Mouse (Mus musculus) urinary bladder, adult 2 months (tissue): ENCODE data around the gene Abcc5. TPM values are rescaled to one million over a fixed set of nuclear protein-coding genes. Genes with fewer than 3 reads are reported as not detected.
A peak's percentile ranks its signal among the peaks of the same experiment; 100 is the strongest.

Experiments used
- DNase-seq: peaks from one replicate; pipeline ENCODE4 v3.0.0; 2022; ENCODE audit warnings: low spot score
- polyA plus RNA-seq: library from polyadenylated mRNA; depleted of rRNA; stranded (reverse); fragments of >200 nt; gene quantifications from 2 replicates; pipeline ENCODE4 v1.2.3, GENCODE M21; 2012; rRNA removed

The Abcc5 gene
- polyA plus RNA-seq, 1 experiment: 170 TPM

GRCm38 (mm10) chr16:20359643-20360295 lies 66.4 kb downstream of the Abcc5 start:
- no peak for DNase-seq

GRCm38 (mm10) chr16:20357837-20358236 lies 68.4 kb downstream of the Abcc5 start:
- DNase-seq: no peak

- no peak for DNase-seq
These were observed 71.4 kb downstream of the Abcc5 start for GRCm38 (mm10) chr16:20354762-20355161.

GRCm38 (mm10) chr16:20354011-20354410 lies 72.2 kb downstream of the Abcc5 start:
- no peak for DNase-seq

GRCm38 (mm10) chr16:20345464-20345863 lies 80.7 kb downstream of the Abcc5 start:
- no peak for DNase-seq

- no peak for DNase-seq
These were observed 87.6 kb downstream of the Abcc5 start for GRCm38 (mm10) chr16:20338616-20339015.

GRCm38 (mm10) chr16:20334918-20335317 lies 91.3 kb downstream of the Abcc5 start:
- no peak for DNase-seq

GRCm38 (mm10) chr16:20328306-20328705 lies 97.9 kb downstream of the Abcc5 start:
- DNase-seq: no peak

- DNase-seq: no peak
These were observed 100.9 kb downstream of the Abcc5 start, which contains the start of gene Cyp2ab1 for GRCm38 (mm10) chr16:20325286-20325685. Gene Cyp2ab1 (minus strand): TSS chr16:20325404.

- DNase-seq: no peak
These were observed 102.3 kb downstream of the Abcc5 start for GRCm38 (mm10) chr16:20323907-20324306.

GRCm38 (mm10) chr16:20322274-20322673 lies 103.9 kb downstream of the Abcc5 start:
- DNase-seq: no peak

GRCm38 (mm10) chr16:20316770-20317169 lies 109.4 kb downstream of the Abcc5 start:
- DNase-seq: no peak

GRCm38 (mm10) chr16:20315266-20315665 lies 110.9 kb downstream of the Abcc5 start:
- DNase-seq: no peak

GRCm38 (mm10) chr16:20312272-20312671 lies 113.9 kb downstream of the Abcc5 start:
- no peak for DNase-seq

GRCm38 (mm10) chr16:20301770-20302649 lies 124.2 kb downstream of the Abcc5 start, which contains the start of gene Parl:
Gene Parl (minus strand): TSS chr16:20302387.
- DNase-seq: peak; percentile 57

- DNase-seq: no peak
These were observed 126.1 kb downstream of the Abcc5 start for GRCm38 (mm10) chr16:20300076-20300475.

Other genes with a start within 250 kb of the Abcc5 start
- gene Map6d1, start 185.0 kb downstream of the Abcc5 start, polyA plus RNA-seq: 0.28 and 0.51 TPM in 2 replicates
- gene Parl, start 124.0 kb downstream of the Abcc5 start, polyA plus RNA-seq: 70.4 and 71.6 TPM in 2 replicates
- 0.41 and 0.62 TPM in 2 replicates for gene Cyp2ab1, start 101.0 kb downstream of the Abcc5 start, polyA plus RNA-seq
- 33.2 and 34.2 TPM in 2 replicates for gene Eif2b5, start 72.4 kb upstream of the Abcc5 start, polyA plus RNA-seq
- gene Dvl3, start 90.6 kb upstream of the Abcc5 start, polyA plus RNA-seq: 22.5 and 38.0 TPM in 2 replicates
- gene Ap2m1, start 109.1 kb upstream of the Abcc5 start, polyA plus RNA-seq: 411 and 488 TPM in 2 replicates
- gene Abcf3, start 122.2 kb upstream of the Abcc5 start, polyA plus RNA-seq: 40.8 and 41.5 TPM in 2 replicates
- 4.1 and 7.0 TPM in 2 replicates for gene Vwa5b2, start 163.1 kb upstream of the Abcc5 start, polyA plus RNA-seq
- gene Eef1akmt4, start 185.2 kb upstream of the Abcc5 start, polyA plus RNA-seq: 7.5 and 10.4 TPM in 2 replicates
- not detected in 2 replicates for gene Gm49333, start 185.2 kb upstream of the Abcc5 start, polyA plus RNA-seq
- 12.4 and 16.1 TPM in 2 replicates for gene Alg3, start 185.3 kb upstream of the Abcc5 start, polyA plus RNA-seq
- 1.8 and 1.9 TPM in 2 replicates for gene Camk2n2, start 194.9 kb upstream of the Abcc5 start, polyA plus RNA-seq
- gene Ece2, start 203.4 kb upstream of the Abcc5 start, polyA plus RNA-seq: 2.1 and 2.5 TPM in 2 replicates
- 126 and 133 TPM in 2 replicates for gene Psmd2, start 225.3 kb upstream of the Abcc5 start, polyA plus RNA-seq
- gene Eif4g1, start 241.9 kb upstream of the Abcc5 start, polyA plus RNA-seq: 199 and 209 TPM in 2 replicates